Mouse (Mus musculus): ENCODE data around the gene Gna14.

Gna14 gene

DNA sequence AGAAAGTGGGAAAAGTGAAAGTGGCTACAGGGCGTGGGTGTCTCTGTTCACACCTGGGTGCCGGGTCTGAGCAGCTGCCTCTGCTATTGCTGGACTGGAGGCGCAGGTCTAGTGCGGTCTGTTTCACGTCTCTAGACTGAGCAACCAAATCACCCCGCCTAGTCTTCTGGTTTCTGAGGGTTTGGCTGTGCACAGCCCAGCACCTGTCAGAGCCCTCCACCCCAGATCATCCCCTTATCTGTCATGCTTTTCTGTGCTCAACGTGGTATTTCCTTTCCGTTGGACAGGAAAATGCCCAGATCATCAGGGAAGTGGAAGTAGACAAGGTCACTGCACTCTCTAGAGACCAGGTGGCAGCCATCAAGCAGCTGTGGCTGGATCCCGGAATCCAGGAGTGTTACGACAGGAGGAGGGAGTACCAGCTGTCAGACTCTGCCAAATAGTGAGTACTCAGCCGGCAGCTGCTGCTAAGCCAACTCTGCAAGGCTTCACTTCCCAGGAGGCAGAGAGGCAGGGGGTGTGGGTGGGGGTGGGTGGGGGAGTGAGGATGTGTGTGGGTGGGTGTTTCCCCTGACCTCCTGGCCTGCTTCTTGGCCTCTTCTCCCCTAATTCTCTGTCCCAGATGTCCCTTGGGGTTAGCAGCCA is 163.2 kb downstream of the Gna14 start:
- DNase-seq = no peak

DNA sequence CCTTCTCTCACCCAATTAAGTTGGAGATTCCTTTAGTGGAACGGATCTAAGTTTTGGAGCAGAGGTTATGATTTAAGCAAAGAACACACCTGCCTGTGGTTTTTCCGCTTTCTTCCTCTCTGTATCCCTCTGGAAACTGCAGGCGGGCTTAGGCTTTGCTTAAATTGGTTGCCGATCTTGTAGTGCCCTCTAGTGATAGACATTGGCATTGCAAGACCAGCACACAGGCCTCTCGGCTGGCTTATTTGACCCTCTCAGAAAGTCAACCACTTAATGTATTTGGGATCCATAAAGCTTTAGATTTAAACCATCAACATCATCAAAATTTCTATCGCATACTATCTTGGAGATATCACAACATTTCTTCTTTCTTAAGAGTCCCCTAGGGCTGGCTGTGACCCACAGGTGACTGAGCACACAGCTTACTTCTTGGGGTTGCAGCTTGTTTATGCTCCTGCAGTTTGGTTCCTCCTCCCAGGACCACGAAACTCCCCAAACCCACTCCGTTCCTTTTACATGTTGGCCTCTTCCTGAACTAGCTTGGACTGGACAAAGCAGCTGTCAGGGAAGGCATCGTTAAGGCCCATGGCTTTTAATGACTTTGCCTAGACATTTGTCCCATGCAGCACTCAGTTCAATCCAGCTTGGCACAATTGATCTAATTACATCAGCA is 163.9 kb downstream of the Gna14 start:
- peak; percentile 80 for DNase-seq

DNA sequence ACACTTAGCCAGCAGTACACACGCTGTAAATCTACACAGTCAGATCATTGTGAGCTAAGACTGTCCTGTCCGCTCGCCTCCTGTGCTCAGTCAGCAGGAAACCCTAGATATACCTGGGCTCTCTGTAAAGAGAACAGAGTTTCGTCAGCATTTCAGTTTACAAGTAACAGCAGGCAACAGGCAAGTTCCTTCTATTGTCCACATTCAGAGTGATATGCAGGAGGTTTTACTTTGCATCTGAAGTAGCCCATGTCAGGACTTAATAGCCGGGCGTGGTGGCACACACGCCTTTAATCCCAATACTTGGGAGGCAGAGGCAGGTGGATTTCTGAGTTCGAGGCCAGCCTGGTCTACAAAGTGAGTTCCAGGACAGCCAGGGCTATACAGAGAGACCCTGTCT is 166.5 kb downstream of the Gna14 start:
- DNase-seq = no peak

DNA sequence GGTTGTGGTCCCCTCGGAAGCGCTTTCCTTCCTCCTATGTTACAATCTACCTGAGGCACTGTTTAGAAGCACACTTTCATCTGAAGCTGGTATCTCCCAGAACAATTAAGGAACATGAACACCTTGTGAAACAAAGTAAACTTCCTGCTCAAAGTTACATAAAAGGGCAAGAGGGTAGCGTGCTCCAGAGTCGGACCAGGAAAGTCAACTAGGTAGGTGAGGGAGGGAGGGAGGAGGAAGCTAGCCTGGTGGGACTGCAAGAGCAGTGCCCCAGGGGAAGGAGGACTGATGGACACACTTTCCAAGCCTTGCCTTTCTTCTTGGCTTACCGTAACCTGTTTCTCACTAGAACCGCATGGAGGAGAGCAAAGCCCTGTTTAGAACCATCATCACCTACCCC is 172.1 kb downstream of the Gna14 start:
- DNase-seq = no peak

DNA sequence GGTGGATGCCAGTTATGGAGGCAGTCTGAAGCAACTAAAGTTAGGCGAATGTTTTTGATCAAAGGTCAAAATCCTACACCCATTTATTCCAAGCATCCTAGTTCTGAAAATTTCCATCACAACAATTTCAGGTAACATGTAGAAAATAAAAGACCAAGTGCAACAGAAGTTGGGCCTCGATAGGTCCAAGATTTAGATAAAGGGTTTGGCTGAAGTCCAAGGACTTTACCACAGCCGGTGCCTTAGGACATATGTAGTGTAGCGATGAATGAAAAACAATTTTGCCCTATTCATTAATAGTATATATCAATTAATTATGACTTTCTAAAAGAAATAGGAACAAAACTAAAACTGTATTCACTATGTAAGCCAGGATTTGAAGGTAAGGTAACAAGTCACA is 187.6 kb downstream of the Gna14 start:
- no peak for DNase-seq

DNA sequence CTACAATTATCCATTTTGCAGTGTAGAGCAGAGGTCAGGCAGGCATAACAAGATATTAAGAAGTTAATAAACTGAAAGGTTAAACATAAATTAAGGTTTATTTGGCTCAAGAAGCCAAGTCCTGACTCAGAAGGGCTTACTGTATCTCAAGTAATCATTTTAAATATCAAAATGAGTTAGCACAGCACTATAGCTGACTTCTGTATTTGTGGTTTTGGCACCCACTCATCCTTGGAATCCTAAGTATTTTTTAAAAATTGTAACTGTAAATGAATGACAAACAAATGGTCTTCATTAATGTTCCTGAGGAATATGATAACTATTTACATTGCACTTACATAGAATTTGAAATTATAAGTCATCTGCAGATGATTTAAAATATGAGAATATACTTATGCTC is 189.4 kb downstream of the Gna14 start:
- DNase-seq = no peak

DNA sequence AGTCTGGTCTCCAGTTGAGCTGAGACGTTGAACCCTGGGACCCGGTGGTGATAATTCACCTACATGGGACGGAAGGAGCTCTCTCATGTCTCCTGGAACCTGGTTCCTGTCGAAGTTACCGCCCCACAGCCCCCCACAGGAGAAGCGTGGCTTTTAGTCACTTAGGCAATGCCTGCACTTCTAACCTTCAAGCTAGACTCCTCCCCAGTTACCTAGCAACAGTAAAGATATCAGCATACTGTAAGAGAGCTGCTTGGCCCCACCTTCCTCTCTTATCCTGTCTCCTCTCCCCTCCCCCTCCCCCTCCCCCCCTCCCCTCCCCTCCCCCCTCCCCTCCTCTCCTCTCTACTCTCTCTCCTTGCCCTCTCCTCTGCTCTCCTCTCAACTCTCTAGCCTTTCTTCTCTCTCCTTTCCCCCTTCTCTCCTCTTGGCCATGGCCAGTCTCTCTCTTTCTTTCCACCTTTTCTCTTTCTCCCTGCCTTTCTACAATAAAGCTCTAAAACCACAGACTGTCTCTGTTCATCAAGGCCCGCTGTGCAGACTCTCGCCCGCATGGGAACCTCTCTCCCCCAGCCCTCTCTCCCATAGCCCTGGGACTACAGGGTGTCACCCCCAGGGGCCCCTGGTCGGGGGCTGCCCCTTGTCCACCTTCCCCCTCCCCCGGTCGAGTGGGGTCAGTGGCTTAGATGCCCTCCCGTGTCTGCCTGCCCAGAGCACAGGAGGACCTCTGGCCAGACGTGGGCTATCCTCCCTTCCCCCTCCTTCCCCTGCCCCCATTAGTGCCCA is 190.2 kb downstream of the Gna14 start:
- DNase-seq = no peak
